Mouse (Mus musculus): Measurements from ENCODE around the gene Prkx.

The Prkx gene

GRCm38 (mm10) chrX:77796238-77796835 lies at the start of gene Prkx:
Prkx (minus strand) TSS chrX:77796278.
- peak in 1 of 2 experiments; percentile 25 for DNase-seq (ENCODE audit: low spot score in 2 of 2)

- DNase-seq (ENCODE audit: low spot score in 2 of 2), result no peak
Measured at GRCm38 (mm10) chrX:77812031-77812430, 16.0 kb upstream of the Prkx start.

- peak in 1 of 2 experiments; percentile 48 for DNase-seq (ENCODE audit: low spot score in 2 of 2)
Measured at GRCm38 (mm10) chrX:77810608-77811206, 14.6 kb upstream of the Prkx start.

GRCm38 (mm10) chrX:77808602-77809001 lies 12.5 kb upstream of the Prkx start:
- peak in 1 of 2 experiments; percentile 20 for DNase-seq (ENCODE audit: low spot score in 2 of 2)

- no peak for DNase-seq (ENCODE audit: low spot score in 2 of 2)
Measured at GRCm38 (mm10) chrX:77802293-77802692, 6.2 kb upstream of the Prkx start.

GRCm38 (mm10) chrX:77801543-77801942 lies 5.5 kb upstream of the Prkx start:
- no peak for DNase-seq (ENCODE audit: low spot score in 2 of 2)

- DNase-seq (ENCODE audit: low spot score in 2 of 2), result no peak
Measured at GRCm38 (mm10) chrX:77799554-77799953, 3.5 kb upstream of the Prkx start.

GRCm38 (mm10) chrX:77797801-77798200 lies 1.7 kb upstream of the Prkx start:
- no peak for DNase-seq (ENCODE audit: low spot score in 2 of 2)

GRCm38 (mm10) chrX:77796916-77797315 lies 838 bp upstream of the Prkx start:
- no peak for DNase-seq (ENCODE audit: low spot score in 2 of 2)

GRCm38 (mm10) chrX:77795858-77796174 lies 262 bp downstream of the Prkx start:
- peak; percentile 75 to 82 for DNase-seq (ENCODE audit: low spot score in 2 of 2)

- peak in 1 of 2 experiments; percentile 12 for DNase-seq (ENCODE audit: low spot score in 2 of 2)
Measured at GRCm38 (mm10) chrX:77794962-77795857, 868 bp downstream of the Prkx start.

- DNase-seq (ENCODE audit: low spot score in 2 of 2), result no peak
Measured at GRCm38 (mm10) chrX:77788675-77789074, 7.4 kb downstream of the Prkx start.

GRCm38 (mm10) chrX:77786354-77786753 lies 9.7 kb downstream of the Prkx start:
- DNase-seq (ENCODE audit: low spot score in 2 of 2), result no peak

GRCm38 (mm10) chrX:77777822-77778221 lies 18.3 kb downstream of the Prkx start:
- DNase-seq (ENCODE audit: low spot score in 2 of 2), result no peak

- DNase-seq (ENCODE audit: low spot score in 2 of 2), result no peak
Measured at GRCm38 (mm10) chrX:77765153-77765552, 30.9 kb downstream of the Prkx start.

GRCm38 (mm10) chrX:77744260-77744659 lies 51.8 kb downstream of the Prkx start:
- no peak for DNase-seq (ENCODE audit: low spot score in 2 of 2)

GRCm38 (mm10) chrX:77741383-77741782 lies 54.7 kb downstream of the Prkx start:
- DNase-seq (ENCODE audit: low spot score in 2 of 2), result no peak

- DNase-seq (ENCODE audit: low spot score in 2 of 2), result no peak
Measured at GRCm38 (mm10) chrX:77733930-77734536, 62.0 kb downstream of the Prkx start.

GRCm38 (mm10) chrX:77720298-77720697 lies 75.8 kb downstream of the Prkx start:
- DNase-seq (ENCODE audit: low spot score in 2 of 2), result peak; percentile 5 to 7

All from frontal cortex, postnatal 14 days (tissue).